Mouse (Mus musculus) cerebellum, postnatal 10 days (tissue): ENCODE results near the gene Zfp865.

Experiments used
- DNase-seq, 2 experiments: peaks; one replicate each; pipeline ENCODE4 v3.0.0; 2021; ENCODE audit warnings: mixed read lengths in 2 of 2

The Zfp865 gene

GRCm38 (mm10) chr7:5083325-5084105 is 63.3 kb downstream of the Zfp865 start:
- DNase-seq, result no peak

GRCm38 (mm10) chr7:5085512-5085911 is 65.3 kb downstream of the Zfp865 start:
- DNase-seq, result no peak
